Mouse (Mus musculus): Measurements from ENCODE around the gene Timm9.

Gene Timm9

GRCm38 (mm10) chr12:71136130-71136973 is at the start of gene Timm9, which contains the start of gene 2700049A03Rik:
Gene Timm9, minus strand, starts transcription at chr12:71136684.
Gene 2700049A03Rik, plus strand, starts transcription at chr12:71136848.
- peak; percentile 81 for DNase-seq (ENCODE audit: low read depth, low spot score)

- DNase-seq (ENCODE audit: low read depth, low spot score), result no peak
These were observed 47.9 kb upstream of the Timm9 start for GRCm38 (mm10) chr12:71184396-71184795.

- no peak for DNase-seq (ENCODE audit: low read depth, low spot score)
These were observed 47.3 kb upstream of the Timm9 start for GRCm38 (mm10) chr12:71183736-71184135.

GRCm38 (mm10) chr12:71169911-71170310 is 33.4 kb upstream of the Timm9 start:
- DNase-seq (ENCODE audit: low read depth, low spot score), result no peak

- no peak for DNase-seq (ENCODE audit: low read depth, low spot score)
These were observed 27.9 kb upstream of the Timm9 start for GRCm38 (mm10) chr12:71164410-71164809.

- DNase-seq (ENCODE audit: low read depth, low spot score), result no peak
These were observed 21.5 kb upstream of the Timm9 start for GRCm38 (mm10) chr12:71157974-71158373.

GRCm38 (mm10) chr12:71154979-71155378 is 18.5 kb upstream of the Timm9 start:
- no peak for DNase-seq (ENCODE audit: low read depth, low spot score)

- DNase-seq (ENCODE audit: low read depth, low spot score), result no peak
These were observed 13.7 kb upstream of the Timm9 start for GRCm38 (mm10) chr12:71150167-71150566.

- no peak for DNase-seq (ENCODE audit: low read depth, low spot score)
These were observed 13.0 kb upstream of the Timm9 start for GRCm38 (mm10) chr12:71149456-71149855.

- no peak for DNase-seq (ENCODE audit: low read depth, low spot score)
These were observed 12.3 kb upstream of the Timm9 start for GRCm38 (mm10) chr12:71148801-71149200.

- peak; percentile 42 for DNase-seq (ENCODE audit: low read depth, low spot score)
These were observed 11.2 kb upstream of the Timm9 start for GRCm38 (mm10) chr12:71147641-71148040.

GRCm38 (mm10) chr12:71141189-71141588 is 4.7 kb upstream of the Timm9 start:
- DNase-seq (ENCODE audit: low read depth, low spot score), result no peak

- no peak for DNase-seq (ENCODE audit: low read depth, low spot score)
These were observed 2.9 kb upstream of the Timm9 start for GRCm38 (mm10) chr12:71139258-71139828.

GRCm38 (mm10) chr12:71137686-71138085 is 1.2 kb upstream of the Timm9 start:
- DNase-seq (ENCODE audit: low read depth, low spot score), result no peak

- peak; percentile 96 for DNase-seq (ENCODE audit: low read depth, low spot score)
These were observed 549 bp upstream of the Timm9 start for GRCm38 (mm10) chr12:71136974-71137491.

GRCm38 (mm10) chr12:71135581-71135980 is 903 bp downstream of the Timm9 start:
- no peak for DNase-seq (ENCODE audit: low read depth, low spot score)

- no peak for DNase-seq (ENCODE audit: low read depth, low spot score)
These were observed 13.2 kb downstream of the Timm9 start for GRCm38 (mm10) chr12:71123286-71123685.

GRCm38 (mm10) chr12:71122731-71123130 is 13.8 kb downstream of the Timm9 start:
- no peak for DNase-seq (ENCODE audit: low read depth, low spot score)

- no peak for DNase-seq (ENCODE audit: low read depth, low spot score)
These were observed 20.1 kb downstream of the Timm9 start for GRCm38 (mm10) chr12:71116411-71116810.

GRCm38 (mm10) chr12:71113675-71114288 is 22.7 kb downstream of the Timm9 start:
- peak; percentile 26 for DNase-seq (ENCODE audit: low read depth, low spot score)

- no peak for DNase-seq (ENCODE audit: low read depth, low spot score)
These were observed 23.4 kb downstream of the Timm9 start for GRCm38 (mm10) chr12:71113074-71113473.

GRCm38 (mm10) chr12:71111331-71111730 is 25.2 kb downstream of the Timm9 start, which contains the start of gene Tomm20l:
Gene Tomm20l, plus strand, starts transcription at chr12:71111428.
- peak; percentile 24 for DNase-seq (ENCODE audit: low read depth, low spot score)
